Mouse (Mus musculus) neural tube, embryonic 11.5 days (tissue): ENCODE data around the gene Iqgap1. TPM values are rescaled to one million over a fixed set of nuclear protein-coding genes. Genes with fewer than 3 reads are reported as not detected.

ENCODE experiments used
- ATAC-seq: fragments of 200-750 bp; cut with Nextera tagmentation; 2 replicates; pipeline ENCODE4 v1.8.0; 2017; ENCODE audit warnings: moderate number of reproducible peaks, mild to moderate bottlenecking, moderate TSS enrichment, moderate library complexity; ENCODE audit not compliant: insufficient read depth, low FRiP score, low TSS enrichment
- DNase-seq: peaks from one replicate; pipeline ENCODE4 v3.0.0-alpha.2; 2015; ENCODE audit warnings: low spot score
- H3K27ac ChIP-seq: fragments of 300-500 bp; sonication (generic); 2 replicates; pipeline ENCODE4 v1.5.1; 2014; ENCODE audit warnings: low read depth, mild to moderate bottlenecking, low read length
- H3K27me3 ChIP-seq: fragments of 300-500 bp; sonication (generic); 2 replicates; pipeline ENCODE4 v1.6.1; 2014; ENCODE audit warnings: mild to moderate bottlenecking, low read length, mixed read lengths; ENCODE audit not compliant: control insufficient read depth, insufficient read depth
- H3K36me3 ChIP-seq: fragments of 300-500 bp; sonication (generic); 2 replicates; pipeline ENCODE4 v1.6.1; 2014; ENCODE audit warnings: mild to moderate bottlenecking, low read length, moderate library complexity, mixed read lengths; ENCODE audit not compliant: control insufficient read depth, insufficient read depth
- H3K4me1 ChIP-seq: fragments of 300-500 bp; sonication (generic); 2 replicates; pipeline ENCODE4 v1.6.1; 2014; ENCODE audit warnings: low read length, mixed read lengths; ENCODE audit not compliant: control insufficient read depth, insufficient read depth
- H3K4me2 ChIP-seq: fragments of 300-500 bp; sonication (generic); 2 replicates; pipeline ENCODE4 v1.6.1; 2014; ENCODE audit warnings: low read depth, mild to moderate bottlenecking, moderate library complexity
- H3K4me3 ChIP-seq: fragments of 300-500 bp; sonication (generic); 2 replicates; pipeline ENCODE4 v1.5.1; 2014; ENCODE audit warnings: low read depth, low read length
- H3K9ac ChIP-seq: fragments of 300-500 bp; sonication (generic); 2 replicates; pipeline ENCODE4 v1.6.1; 2014; ENCODE audit warnings: mild to moderate bottlenecking, low read length
- H3K9me3 ChIP-seq: fragments of 300-500 bp; sonication (generic); 2 replicates; pipeline ENCODE4 v1.6.1; 2016; ENCODE audit warnings: low read length; ENCODE audit not compliant: control insufficient read depth
- WGBS: fragments of 180-500 bp; shearing (Covaris S2); extraction: QIAGEN DNeasy Blood & Tissue Kit; methylation state at CpG from one replicate; pipeline ENCODE4 v1.1.7; 2014; 5-methylcytosine and 5-hydroxymethylcytosine counted together
- polyA plus RNA-seq: library from polyadenylated mRNA; unstranded; fragments of >200 nt; fragmentation: Nextera tagmentation; extraction: Ambion mirVana; gene quantifications from 2 replicates; pipeline ENCODE4 v1.2.1, GENCODE M21; 2014

Gene Iqgap1
- polyA plus RNA-seq, 1 experiment from 2014 or later = 26.4 TPM

- H3K9me3 ChIP-seq = no peaks in the 10 kb centered on the region
- 83% methylated on average over 5 of the region's 5 CpGs for WGBS
- no peak overlapping the region for H3K9ac ChIP-seq
- DNase-seq (no peak), ATAC-seq (no peak)
- no peak overlapping the region for H3K27ac ChIP-seq
- no peak overlapping the region for H3K4me3 ChIP-seq
- no peaks in the 10 kb centered on the region for H3K36me3 ChIP-seq
- H3K4me2 ChIP-seq = no peak overlapping the region
- no peaks in the 10 kb centered on the region for H3K4me1 ChIP-seq
- H3K27me3 ChIP-seq = no peaks in the 10 kb centered on the region
These were observed 41.9 kb downstream of the Iqgap1 start for GRCm38 (mm10) chr7:80783841-80784240.

- no peaks in the 10 kb centered on the region for H3K9me3 ChIP-seq
- DNase-seq (no peak), ATAC-seq (no peak)
- WGBS = 75% methylated on average over 17 of the region's 17 CpGs
- no peaks in the 10 kb centered on the region for H3K27me3 ChIP-seq
- H3K27ac ChIP-seq = no peak overlapping the region
- H3K9ac ChIP-seq = no peak overlapping the region
- no peak overlapping the region for H3K4me3 ChIP-seq
- no peak overlapping the region for H3K4me2 ChIP-seq
- no peaks in the 10 kb centered on the region for H3K36me3 ChIP-seq
- no peaks in the 10 kb centered on the region for H3K4me1 ChIP-seq
These were observed 43.3 kb downstream of the Iqgap1 start for GRCm38 (mm10) chr7:80782155-80783109.

- Histone ChIP-seq H3K4me2 (no peak overlapping the region), H3K27ac (no peak overlapping the region), H3K4me1 (no peaks in the 10 kb centered on the region), H3K27me3 (no peaks in the 10 kb centered on the region), H3K4me3 (no peak overlapping the region), H3K9me3 (no peaks in the 10 kb centered on the region), H3K36me3 (no peaks in the 10 kb centered on the region), H3K9ac (no peak overlapping the region)
- ATAC-seq (no peak), DNase-seq (no peak)
- 83% methylated on average over 9 of the region's 9 CpGs for WGBS
These were observed 44.2 kb downstream of the Iqgap1 start for GRCm38 (mm10) chr7:80781444-80782120.

GRCm38 (mm10) chr7:80778958-80779669 lies 46.7 kb downstream of the Iqgap1 start:
- Histone ChIP-seq H3K36me3 (no peaks in the 10 kb centered on the region), H3K27ac (no peak overlapping the region), H3K4me1 (no peaks in the 10 kb centered on the region), H3K9ac (no peak overlapping the region), H3K27me3 (no peaks in the 10 kb centered on the region), H3K4me2 (no peak overlapping the region), H3K9me3 (no peaks in the 10 kb centered on the region), H3K4me3 (no peak overlapping the region)
- ATAC-seq (no peak), DNase-seq (no peak)
- WGBS = 81% methylated on average over 12 of the region's 12 CpGs

- Histone ChIP-seq H3K27me3 (no peaks in the 10 kb centered on the region), H3K4me3 (no peak overlapping the region), H3K9ac (no peak overlapping the region), H3K36me3 (no peaks in the 10 kb centered on the region), H3K4me2 (no peak overlapping the region), H3K4me1 (no peaks in the 10 kb centered on the region), H3K27ac (no peak overlapping the region), H3K9me3 (no peaks in the 10 kb centered on the region)
- ATAC-seq (no peak), DNase-seq (no peak)
- WGBS = 91% methylated on average over 6 of the region's 6 CpGs
These were observed 47.4 kb downstream of the Iqgap1 start for GRCm38 (mm10) chr7:80778376-80778775.

GRCm38 (mm10) chr7:80777151-80777550 lies 48.6 kb downstream of the Iqgap1 start:
- Histone ChIP-seq H3K9ac (no peak overlapping the region), H3K27ac (no peak overlapping the region), H3K4me3 (no peak overlapping the region), H3K27me3 (no peaks in the 10 kb centered on the region), H3K4me2 (no peak overlapping the region), H3K4me1 (no peaks in the 10 kb centered on the region), H3K36me3 (no peaks in the 10 kb centered on the region), H3K9me3 (no peaks in the 10 kb centered on the region)
- DNase-seq (no peak), ATAC-seq (no peak)
- 81% methylated on average over 8 of the region's 8 CpGs for WGBS

- DNase-seq (no peak), ATAC-seq (no peak)
- Histone ChIP-seq H3K4me2 (no peak overlapping the region), H3K36me3 (no peaks in the 10 kb centered on the region), H3K27ac (no peak overlapping the region), H3K9me3 (no peaks in the 10 kb centered on the region), H3K9ac (no peak overlapping the region), H3K4me3 (no peak overlapping the region), H3K4me1 (no peaks in the 10 kb centered on the region), H3K27me3 (no peaks in the 10 kb centered on the region)
- WGBS = 98% methylated on average over 3 of the region's 3 CpGs
These were observed 49.7 kb downstream of the Iqgap1 start for GRCm38 (mm10) chr7:80776090-80776489.

GRCm38 (mm10) chr7:80775448-80775904 lies 50.3 kb downstream of the Iqgap1 start:
- no peaks in the 10 kb centered on the region for H3K27me3 ChIP-seq
- ATAC-seq = no peak
- H3K4me3 ChIP-seq = no peak overlapping the region
- no peaks in the 10 kb centered on the region for H3K4me1 ChIP-seq
- no peak for DNase-seq
- no peaks in the 10 kb centered on the region for H3K9me3 ChIP-seq
- no peak overlapping the region for H3K27ac ChIP-seq
- WGBS = 89% methylated on average over 10 of the region's 10 CpGs
- no peaks in the 10 kb centered on the region for H3K36me3 ChIP-seq
- no peak overlapping the region for H3K9ac ChIP-seq
- H3K4me2 ChIP-seq = no peak overlapping the region
